In the genomic region with DNA sequence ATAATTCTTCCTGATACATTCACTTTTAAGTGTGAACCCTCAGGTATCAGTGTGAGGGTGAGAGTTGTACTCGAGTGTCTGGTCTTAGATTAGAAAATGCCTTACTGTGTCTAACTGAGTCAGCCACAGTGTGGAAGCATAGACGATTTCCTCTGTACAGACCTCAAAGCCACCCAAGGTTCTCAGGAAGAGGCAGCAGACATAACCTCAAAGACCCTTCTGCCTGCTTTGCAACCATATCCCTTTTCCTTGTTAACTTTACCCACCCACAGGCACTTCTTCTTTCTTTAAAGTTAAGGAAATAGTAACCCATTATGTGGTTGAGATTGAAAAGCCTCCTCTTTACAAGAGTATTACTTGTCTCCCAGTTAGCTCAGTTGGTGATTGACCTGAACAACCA, we compare ENCODE assay signal across 22 mouse cellular contexts.
"Had no signal": no experiment of that assay in that cellular context is flagged by ENCODE, and none has a peak within 500 bp of the region (broad histone marks: within the 10 kb centered on the region; RNA-seq: fewer than 3 reads in every experiment).

No protein-coding gene starts in this region.

- ATAC-seq: hindbrain, embryonic 16.5 days; intestine, embryonic 15.5 days had no signal

- H3K9ac ChIP-seq: heart, embryonic 13.5 days; heart, embryonic 15.5 days; hindbrain, embryonic 12.5 days; hindbrain, embryonic 14.5 days; intestine, embryonic 15.5 days; kidney, embryonic 15.5 days; limb, embryonic 13.5 days; limb, embryonic 15.5 days; liver, embryonic 12.5 days; liver, embryonic 14.5 days had no signal

- H3K4me1 ChIP-seq: heart, embryonic 13.5 days; heart, embryonic 15.5 days; hindbrain, embryonic 12.5 days; intestine, embryonic 15.5 days; kidney, embryonic 15.5 days; limb, embryonic 13.5 days; limb, embryonic 15.5 days had no signal

- H3K4me3 ChIP-seq: gastrocnemius, adult 2 months; heart, adult 2 months; heart, embryonic 13.5 days; heart, embryonic 15.5 days; hindbrain, embryonic 12.5 days; intestine, embryonic 15.5 days; kidney, embryonic 15.5 days; left cerebral cortex, adult 2 months; limb, embryonic 13.5 days; limb, embryonic 15.5 days; liver, embryonic 12.5 days had no signal

- H3K9me3 ChIP-seq: heart, embryonic 13.5 days; heart, embryonic 15.5 days; hindbrain, embryonic 12.5 days; intestine, embryonic 15.5 days; kidney, embryonic 15.5 days; limb, embryonic 13.5 days; limb, embryonic 15.5 days; liver, embryonic 12.5 days had no signal

- H3K27me3 ChIP-seq: heart, embryonic 13.5 days; heart, embryonic 15.5 days; hindbrain, embryonic 12.5 days; intestine, embryonic 15.5 days; kidney, embryonic 15.5 days; limb, embryonic 13.5 days; limb, embryonic 15.5 days; liver, embryonic 12.5 days had no signal

- H3K4me2 ChIP-seq: heart, embryonic 11.5 days; heart, embryonic 13.5 days; heart, embryonic 15.5 days; hindbrain, embryonic 12.5 days; hindbrain, embryonic 14.5 days; intestine, embryonic 15.5 days; kidney, embryonic 15.5 days; limb, embryonic 13.5 days; limb, embryonic 15.5 days; liver, embryonic 12.5 days had no signal

- H3K27ac ChIP-seq: gastrocnemius, adult 2 months; heart, adult 2 months; heart, embryonic 13.5 days; heart, embryonic 15.5 days; hindbrain, embryonic 12.5 days; hindbrain, embryonic 14.5 days; intestine, embryonic 15.5 days; kidney, embryonic 15.5 days; kidney, postnatal 0 days; left cerebral cortex, adult 2 months; limb, embryonic 13.5 days; limb, embryonic 15.5 days; liver, embryonic 12.5 days; liver, embryonic 14.5 days had no signal

- DNase-seq: gastrocnemius, adult 2 months; gastrocnemius, postnatal 10 days; gastrocnemius, postnatal 36 days; heart, postnatal 4 days; kidney, adult 8-10 months; kidney, postnatal 14 days; layer of hippocampus, adult 9-11 months had no signal
